Mouse (Mus musculus) skeletal muscle tissue, adult 2 months (tissue): ENCODE measurements around the gene Asns.

ENCODE experiments used
- DNase-seq: peaks from one replicate; pipeline ENCODE4 v3.0.0-alpha.2; 2012; ENCODE audit warnings: low read depth, low spot score

Gene Asns

DNA sequence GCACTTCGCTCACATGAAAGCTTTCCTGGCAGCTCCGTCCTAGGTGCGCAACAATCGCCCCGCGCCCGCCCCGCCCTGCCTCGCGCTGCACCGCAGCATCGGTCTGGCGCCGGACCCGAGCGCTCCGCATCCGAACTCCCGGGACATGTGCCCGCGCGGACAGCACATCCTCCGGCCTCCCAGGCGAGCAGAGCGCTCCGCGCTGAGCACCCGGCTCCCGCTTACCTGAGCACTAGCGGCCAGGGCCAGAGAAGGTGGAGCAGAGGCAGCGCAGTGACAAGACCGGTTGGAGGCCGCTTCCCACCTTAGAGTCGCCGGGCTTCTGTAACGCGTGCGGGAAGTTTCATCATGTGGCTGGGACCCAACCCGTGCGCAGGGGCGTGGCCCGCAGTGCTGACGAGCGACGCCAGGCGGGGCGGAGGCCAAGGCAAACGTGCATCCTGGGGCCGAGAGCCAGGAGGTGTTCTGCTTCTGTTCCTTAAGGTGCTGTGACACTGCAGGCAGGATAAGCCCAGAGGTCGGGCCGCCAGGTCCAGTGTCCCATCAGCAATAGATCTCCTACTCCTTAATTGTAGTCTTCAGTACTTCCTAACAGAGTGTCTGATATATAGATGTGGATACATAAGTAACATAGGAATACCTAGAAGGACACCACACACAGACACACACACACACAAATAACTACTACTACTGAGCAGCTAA lies at the start of gene Asns:
Asns (minus strand) TSS at position 371 of the 702 bp plus-strand sequence.
- peak; percentile 13 for DNase-seq

GRCm38 (mm10) chr6:7741721-7742120 lies 48.7 kb upstream of the Asns start:
- DNase-seq, result no peak

DNA sequence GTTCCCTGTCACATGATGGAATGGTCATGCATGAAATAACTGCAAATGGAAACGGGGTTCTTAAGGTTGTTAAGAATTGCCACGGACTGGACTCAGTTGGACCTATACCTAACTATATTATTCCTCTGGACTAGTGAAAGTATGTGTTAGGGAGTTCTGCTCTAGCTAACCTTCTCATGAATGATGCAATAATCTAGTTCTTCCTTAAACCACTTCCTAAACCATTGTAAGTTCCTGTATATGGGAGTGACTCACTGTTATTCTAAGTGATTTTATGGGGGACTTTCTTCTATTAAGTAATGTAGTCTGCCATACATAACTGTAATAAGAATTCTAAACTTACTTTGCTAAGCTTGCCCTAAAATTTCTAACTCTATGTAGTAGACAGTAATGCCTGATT lies 44.8 kb upstream of the Asns start:
- no peak for DNase-seq

DNA sequence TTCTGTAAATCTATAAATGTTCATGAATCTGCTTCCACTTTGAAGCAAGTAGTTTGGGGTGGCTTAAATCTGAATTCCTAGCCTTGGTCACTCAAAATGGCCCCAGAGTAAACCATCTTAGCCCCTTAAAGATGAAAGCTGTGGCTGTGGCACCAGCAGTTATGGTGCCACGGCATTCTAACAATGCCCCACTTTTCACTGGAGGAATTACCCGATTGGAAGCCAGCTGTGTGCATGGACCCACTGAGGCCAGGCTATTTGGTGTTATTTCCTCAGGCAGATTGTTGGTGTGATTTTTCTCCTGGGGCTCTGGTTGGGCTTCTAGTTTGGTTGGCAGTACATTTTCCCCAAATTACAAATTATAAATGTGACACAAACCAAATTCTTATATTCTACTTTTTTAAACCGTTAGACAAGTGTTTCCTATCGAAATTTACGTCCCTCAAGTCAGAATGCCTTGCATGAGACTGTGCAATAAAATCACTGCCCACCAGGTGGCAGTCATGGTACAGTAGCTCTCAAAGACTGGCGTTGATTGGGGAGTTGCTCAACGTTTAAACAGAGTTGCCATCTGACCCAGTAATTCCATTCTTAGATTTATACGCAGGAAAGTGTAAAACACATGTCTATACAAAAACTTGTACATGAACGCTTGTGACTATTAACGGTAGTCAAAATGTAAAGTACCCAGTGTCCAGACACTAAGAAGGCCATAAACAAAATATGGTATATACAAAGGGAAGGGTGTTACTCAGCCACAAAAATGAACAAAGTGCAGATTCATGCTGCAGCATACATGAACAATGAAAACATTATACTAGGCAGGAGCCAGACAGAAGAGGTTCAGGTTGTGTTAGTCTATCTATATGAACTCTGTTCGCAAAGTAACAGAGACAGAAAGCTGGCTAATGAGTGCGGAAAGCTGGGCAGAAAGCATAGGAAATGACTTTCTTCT lies 40.0 kb upstream of the Asns start:
- DNase-seq, result peak; percentile 70

DNA sequence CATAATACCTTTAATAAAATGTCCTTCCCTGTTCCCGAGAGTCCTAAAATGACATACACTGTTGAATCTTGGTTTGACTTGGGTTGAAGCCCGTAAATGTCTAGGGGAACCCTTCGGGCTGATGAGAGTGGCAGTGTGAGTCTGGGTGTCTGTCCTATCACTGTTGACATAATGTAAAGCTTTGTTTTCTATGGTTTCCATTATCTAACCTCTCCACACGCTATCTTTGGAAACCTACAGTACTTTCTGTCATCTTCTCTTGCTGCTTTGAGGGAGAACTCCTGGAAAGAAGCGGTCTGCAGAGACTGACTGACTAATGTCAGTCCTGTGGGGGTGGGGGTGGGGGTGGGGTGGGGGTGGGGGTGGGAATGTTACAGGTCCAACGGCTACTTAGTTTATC lies 39.0 kb upstream of the Asns start:
- no peak for DNase-seq

GRCm38 (mm10) chr6:7729128-7729527 lies 36.1 kb upstream of the Asns start:
- DNase-seq, result no peak

DNA sequence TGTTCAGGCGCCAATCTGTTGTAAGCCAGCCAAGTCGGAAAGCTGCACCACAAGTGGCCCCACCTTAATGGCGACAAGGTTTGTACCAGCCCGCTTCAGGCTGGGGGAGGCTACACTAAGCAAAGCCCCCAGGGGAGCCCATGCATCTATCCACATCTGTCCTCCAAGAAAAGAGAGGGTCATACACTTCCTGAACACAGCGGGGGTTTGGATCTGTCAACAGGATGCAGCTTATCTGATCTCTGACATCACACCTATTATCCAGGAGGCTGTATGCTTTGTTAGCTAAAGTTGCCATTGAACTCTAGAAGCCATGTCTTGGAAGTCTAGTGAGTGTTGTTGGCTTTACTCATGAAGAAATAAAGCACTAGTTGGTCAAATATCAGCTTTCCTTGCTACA lies 35.2 kb upstream of the Asns start:
- no peak for DNase-seq

- DNase-seq, result no peak
Measured at GRCm38 (mm10) chr6:7716236-7716635, 23.2 kb upstream of the Asns start.

- DNase-seq, result no peak
Measured at GRCm38 (mm10) chr6:7714230-7714629, 21.2 kb upstream of the Asns start.

GRCm38 (mm10) chr6:7711837-7712330 lies 18.8 kb upstream of the Asns start:
- DNase-seq, result no peak

GRCm38 (mm10) chr6:7708246-7708645 lies 15.2 kb upstream of the Asns start:
- DNase-seq, result no peak

- DNase-seq, result no peak
Measured at GRCm38 (mm10) chr6:7706796-7707195, 13.7 kb upstream of the Asns start.

DNA sequence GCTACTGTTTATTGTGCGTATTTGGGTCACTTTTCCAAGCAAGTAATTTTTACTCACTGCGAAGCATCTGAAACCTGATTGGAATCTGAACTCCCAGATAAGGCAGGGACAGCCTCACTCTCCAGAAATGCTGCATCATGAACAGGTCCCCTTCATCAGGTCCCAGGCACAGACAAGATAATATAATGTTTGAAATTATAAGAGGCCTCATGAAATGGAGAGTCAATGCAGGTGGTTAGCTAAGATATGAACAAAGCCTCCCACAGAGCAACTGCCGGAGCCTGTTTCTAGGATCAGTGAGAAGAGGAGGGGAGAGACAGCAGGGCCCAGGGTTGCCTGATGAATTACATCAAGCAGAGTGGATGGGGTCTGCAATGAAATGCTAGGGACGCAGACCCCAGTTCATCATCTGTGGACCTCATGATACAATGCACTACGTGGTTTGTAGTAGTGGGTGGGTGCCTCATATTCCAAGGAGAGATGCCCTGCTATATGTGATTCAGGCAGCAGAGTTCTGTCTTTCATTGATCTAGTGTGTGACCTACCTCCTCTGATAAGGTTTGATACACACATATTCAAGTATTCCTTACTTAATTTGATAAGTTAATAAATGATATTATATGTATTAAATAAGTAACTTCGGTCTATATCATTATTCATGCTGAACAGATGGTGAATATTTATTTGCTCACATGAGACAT lies 5.1 kb upstream of the Asns start:
- no peak for DNase-seq

DNA sequence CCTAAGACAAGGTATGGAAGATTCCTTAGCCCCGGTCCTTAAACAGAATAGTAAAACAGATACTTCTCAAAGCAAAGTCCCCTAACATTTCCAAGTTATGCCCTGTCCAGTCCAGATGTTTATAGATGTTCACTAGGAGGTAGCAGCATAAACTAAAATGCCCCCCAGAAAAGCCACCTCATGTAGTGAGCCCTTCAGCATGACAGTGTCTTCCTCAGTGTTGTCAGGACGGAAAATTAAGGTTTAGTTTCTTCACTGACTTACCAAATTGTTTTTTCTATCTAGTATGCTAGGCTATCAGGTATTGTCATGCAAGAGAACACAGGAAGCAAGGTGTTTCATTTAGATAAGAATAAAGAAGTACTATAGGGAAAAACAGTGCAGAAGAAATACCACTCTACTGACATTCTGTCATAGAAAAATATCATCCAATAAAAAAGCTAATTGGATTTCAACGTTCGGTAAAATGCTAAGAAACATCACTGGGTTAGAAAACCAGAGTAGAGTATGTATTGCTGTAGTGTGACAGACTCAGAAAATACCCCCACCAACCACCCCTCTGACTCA lies 4.1 kb upstream of the Asns start:
- no peak for DNase-seq

GRCm38 (mm10) chr6:7696641-7697040 lies 3.6 kb upstream of the Asns start:
- DNase-seq, result no peak

DNA sequence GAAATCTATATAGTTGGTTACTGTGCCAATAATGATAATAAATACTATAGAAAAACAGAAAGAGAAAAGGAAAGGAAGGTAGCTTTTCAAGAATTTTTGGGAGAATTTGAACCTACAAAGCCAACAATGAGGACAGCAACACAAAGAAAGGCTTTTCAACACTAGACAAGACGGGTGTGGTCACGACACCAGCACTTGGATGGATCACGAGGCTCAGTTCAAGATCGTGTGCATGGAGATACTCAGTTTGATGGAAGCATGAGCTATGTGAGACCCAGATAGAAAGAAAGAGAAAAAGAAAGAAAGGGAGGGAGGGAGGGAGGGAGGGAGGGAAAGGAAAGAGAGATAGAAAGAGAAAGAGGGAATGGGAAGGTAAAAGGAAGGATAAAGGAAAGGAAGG lies 2.8 kb upstream of the Asns start:
- DNase-seq, result no peak

GRCm38 (mm10) chr6:7693666-7694065 lies 612 bp upstream of the Asns start:
- DNase-seq, result no peak

- DNase-seq, result no peak
Measured at GRCm38 (mm10) chr6:7692451-7692850, 603 bp downstream of the Asns start.

DNA sequence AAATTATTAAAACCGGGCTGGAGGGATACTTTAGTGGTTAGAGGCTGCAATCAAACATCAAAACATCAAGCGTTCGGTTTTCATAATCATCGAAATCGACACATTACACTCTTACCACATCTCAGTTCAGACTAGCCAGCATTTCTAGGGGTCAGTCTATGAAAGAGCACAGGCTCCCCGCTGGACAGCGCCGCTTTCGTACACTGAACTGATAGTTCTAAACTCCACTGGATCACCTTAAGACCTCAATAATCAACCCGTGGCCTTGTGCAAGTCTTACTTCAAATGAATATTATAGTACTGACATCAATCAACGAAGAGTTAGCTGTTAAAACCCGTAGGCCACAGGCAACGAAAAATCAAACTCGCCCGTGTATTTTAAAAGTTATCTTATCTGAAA lies 1.0 kb downstream of the Asns start:
- no peak for DNase-seq

GRCm38 (mm10) chr6:7690456-7690855 lies 2.6 kb downstream of the Asns start:
- no peak for DNase-seq

DNA sequence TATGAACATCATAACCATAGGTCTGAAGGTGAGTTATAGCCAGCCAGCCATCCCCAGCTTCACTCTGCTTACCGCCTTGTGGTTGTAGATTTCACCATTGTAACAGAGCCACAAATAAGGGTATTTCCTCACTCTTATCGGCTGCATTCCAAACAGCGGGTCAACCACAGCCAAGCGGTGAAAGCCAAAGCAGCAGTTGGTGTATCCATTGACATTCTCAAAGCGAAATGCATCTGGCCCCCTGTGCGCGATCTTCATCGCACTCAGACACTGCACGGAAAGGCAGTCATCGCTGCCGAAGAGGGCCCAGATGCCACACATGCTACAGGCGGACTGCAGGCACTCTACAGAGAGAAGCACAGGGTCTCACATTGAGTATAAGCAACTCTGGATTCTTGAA lies 3.9 kb downstream of the Asns start:
- no peak for DNase-seq

- no peak for DNase-seq
Measured at GRCm38 (mm10) chr6:7686047-7686446, 7.0 kb downstream of the Asns start.
